Mouse (Mus musculus) heart, adult 2 months (tissue): ENCODE results near the gene Ccrl2.

Experiments used
- CTCF ChIP-seq: fragments of 200-600 bp; IDR thresholded peaks from 2 replicates; pipeline ENCODE4 v1.8.1; 2022; ENCODE audit warnings: antibody characterized with exemption, mild to moderate bottlenecking, moderate library complexity
- POLR2A ChIP-seq: fragments of 200-500 bp; IDR thresholded peaks from 2 replicates; pipeline ENCODE4 v1.6.1; 2011; ENCODE audit warnings: mild to moderate bottlenecking, low read depth, low read length, control low read depth; ENCODE audit not compliant: insufficient read depth

DNA sequence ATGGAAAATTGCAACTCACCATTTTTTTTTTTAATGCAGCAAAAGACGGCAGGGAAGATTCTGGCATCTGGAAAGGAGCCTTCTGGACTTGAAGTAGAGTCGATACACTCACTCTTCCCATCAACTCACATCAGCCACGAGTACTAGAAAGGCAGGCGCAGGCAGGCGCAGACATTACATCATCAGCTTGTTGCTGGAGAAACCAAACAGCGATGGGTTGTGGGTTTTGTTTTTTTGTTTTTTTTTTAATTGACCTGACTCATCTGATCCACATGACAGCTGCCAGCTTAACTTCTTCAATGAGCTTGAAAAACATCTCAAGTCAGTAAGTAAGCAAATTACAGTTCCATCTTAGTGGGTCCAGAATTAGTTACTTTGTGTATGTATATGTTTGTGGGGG, 28.8 kb upstream of the Ccrl2 start:
- TF ChIP-seq CTCF (no peak), POLR2A (no peak)
